Mouse (Mus musculus) heart, adult 18-20 months (tissue): ENCODE data around the gene Pygm. TPM values are rescaled to one million over a fixed set of nuclear protein-coding genes. Genes with fewer than 3 reads are reported as not detected.

Experiments
- DNase-seq, 2 experiments: peaks; one replicate each; pipeline ENCODE4 v3.0.0; 2021 to 2022; ENCODE audit warnings: mixed read lengths in 1 of 2
- total RNA-seq, 2 experiments: library from RNA; stranded (reverse); gene quantifications; 2 replicates each; pipeline ENCODE4 v1.2.3; 2021

Pygm gene
- total RNA-seq, 2 experiments from 2014 or later = 1,224 to 1,269 TPM

DNA sequence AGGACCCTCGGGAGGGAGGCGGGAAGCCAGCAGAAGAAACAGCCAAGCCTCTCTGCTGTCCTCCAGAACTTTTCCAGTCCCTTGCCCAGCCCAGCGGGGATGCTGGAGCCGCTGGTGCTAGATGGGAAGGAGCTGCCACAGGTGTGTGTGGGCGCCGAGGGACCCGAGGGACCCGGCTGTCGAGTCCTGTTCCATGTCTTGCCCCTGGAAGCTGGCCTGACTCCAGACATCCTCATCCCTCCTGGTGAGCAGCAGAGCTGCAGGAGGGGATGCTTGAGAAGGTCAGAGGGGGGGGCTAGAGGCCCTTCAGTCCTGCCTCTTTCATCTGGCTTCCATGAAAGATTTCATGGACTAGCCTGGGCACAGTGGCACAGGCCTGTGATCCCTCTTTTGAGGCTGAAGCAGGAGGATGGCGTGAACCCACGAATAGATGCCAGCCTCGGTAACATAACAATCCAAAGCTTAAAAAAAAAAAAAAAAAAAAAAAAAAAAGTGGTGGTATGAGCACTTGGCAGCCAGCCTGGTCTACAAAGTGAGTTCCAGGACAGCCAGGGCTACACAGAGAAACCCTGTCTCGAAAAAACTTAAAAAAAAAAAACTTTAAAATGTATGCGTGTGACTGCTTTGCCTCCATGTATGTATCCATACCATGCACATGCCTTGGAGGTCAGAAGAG lies 32.6 kb upstream of the Pygm start:
- no peak for DNase-seq

DNA sequence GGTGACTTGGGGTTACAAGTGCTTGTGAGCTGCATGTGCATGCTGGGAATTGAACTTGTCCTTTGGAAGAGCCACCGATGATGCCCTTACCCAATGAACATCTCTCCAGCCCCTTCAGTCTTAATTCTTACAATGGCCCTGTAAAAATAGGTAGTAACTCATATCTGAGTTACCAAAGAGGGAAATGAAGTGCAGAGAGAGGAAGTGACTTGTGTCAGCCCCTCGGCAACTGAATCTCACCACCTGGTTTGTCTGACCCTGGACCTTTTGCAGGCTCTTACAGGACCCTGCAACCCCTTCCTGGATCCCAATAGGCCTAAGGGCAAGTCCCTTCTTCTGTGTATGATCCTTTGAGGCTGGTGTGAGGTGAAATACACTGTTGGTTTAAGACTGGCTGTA lies 32.1 kb upstream of the Pygm start:
- no peak for DNase-seq

DNA sequence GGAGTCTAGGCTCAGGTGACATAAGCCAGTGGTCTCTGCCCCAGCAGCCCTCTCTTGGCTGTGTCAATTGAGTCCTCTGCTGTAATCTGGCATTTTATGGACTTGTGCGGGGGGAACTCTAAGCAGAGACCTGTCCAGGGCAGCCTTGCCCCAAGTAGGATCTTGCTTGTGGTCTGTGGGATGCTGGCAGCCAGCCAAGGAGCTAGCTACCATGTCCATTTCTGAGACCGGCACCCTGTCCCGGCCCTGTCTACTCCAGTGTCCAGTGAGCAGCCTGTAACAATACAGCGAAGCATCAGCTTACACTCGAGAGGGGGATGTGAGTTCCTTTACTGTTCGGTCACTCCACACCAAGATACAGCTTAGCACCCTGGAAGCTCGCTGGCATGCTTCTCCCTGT lies 30.2 kb upstream of the Pygm start:
- no peak for DNase-seq

DNA sequence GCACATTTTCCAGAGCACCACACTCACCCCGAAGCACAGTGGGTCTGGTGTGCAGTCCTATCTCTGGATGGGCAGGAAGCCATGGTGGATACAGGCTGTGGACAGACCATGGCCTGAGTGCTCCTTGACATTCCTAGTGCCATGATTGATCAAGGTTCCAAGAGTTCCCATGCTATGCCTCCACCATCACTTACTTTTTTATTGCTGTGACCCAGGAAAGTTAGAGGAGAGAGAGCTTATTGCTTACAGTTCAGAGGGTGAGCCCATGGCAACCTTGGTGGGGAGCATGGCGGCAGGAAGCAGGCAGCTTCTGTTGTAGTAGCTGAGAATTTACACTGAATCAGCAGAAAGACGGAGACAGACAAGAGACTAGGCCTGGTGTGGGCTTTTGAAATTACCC lies 22.9 kb upstream of the Pygm start:
- no peak for DNase-seq

DNA sequence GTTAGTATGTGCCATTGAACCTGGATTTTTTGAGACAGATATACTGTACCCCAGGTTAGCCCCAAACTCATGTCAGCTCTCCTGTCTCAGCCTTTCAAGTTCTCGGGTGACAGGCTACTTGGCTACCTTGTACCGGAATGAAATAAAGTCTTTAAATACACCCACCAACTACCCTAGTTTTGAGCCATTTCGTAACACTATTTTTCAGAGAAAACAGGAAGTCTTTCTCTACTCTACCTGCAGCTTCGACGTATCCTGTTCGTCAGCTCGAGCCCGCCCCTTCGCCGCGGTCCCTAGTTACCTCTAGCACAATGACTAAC lies 21.1 kb upstream of the Pygm start:
- DNase-seq = no peak

DNA sequence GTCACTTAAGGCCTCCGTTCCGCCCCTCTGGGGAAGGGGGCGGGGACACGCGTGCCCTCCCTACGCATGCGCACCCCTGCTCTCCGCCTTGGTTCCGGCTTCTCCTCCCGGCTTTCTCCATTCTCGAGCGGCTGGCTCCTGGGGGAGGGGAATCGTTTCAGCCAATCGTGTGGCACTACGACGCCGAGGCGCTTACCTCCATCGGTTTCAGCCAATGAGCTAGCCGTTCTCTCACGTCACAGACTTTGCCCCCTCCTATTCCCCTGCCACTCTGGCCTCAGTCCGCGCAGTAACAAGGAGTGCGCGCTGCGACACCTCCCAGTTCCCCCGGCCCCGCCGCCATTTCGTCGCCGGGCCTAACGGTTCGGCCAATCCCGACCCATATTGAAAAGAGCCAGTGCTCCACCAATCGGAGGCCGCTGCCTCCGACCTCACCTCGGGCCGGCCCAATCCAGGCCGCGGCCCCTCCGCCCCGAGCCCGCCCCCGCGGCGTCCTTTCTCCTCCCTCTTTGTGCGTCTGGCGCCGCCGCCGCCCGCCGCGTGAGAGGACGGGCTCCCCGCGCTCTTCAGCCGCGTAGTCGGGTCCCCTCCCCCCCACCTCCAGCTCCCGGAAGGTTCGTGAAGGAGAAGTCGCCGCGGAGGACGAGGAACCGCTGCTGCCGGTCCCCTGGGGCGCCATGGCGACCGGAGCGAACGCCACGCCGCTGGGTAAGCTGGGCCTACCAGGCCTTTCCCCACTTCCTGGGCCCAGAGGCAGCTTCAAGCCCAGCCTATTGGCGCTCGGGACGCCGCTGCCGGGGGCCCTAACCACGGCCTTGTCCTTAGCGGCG lies 20.6 kb upstream of the Pygm start, which contains the start of gene Sf1:
TSS of gene Sf1 (plus strand) at position 280 of the 830 bp plus-strand sequence.
- peak; percentile 99 to 100 for DNase-seq

DNA sequence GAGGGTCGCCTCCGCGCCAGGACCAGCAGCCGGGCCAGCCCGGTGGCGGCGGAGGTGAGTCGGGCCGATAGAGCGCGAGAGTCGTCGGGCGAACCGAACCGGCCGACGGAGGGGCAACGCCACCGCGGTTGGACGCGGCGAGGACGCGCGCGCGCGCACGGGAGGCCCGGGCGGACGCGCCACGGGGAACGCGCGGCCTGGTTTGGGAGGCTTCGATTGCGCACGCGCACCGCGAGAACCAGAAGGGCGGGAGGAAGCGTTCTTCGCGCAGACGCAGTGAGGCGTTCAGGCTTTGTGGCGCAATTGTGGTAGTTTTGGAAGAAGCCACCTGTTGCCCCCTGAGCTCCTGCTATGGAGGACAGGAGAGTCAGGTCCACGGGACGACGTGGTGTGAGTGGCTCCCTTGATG lies 19.9 kb upstream of the Pygm start:
- DNase-seq = peak; percentile 94 to 95

DNA sequence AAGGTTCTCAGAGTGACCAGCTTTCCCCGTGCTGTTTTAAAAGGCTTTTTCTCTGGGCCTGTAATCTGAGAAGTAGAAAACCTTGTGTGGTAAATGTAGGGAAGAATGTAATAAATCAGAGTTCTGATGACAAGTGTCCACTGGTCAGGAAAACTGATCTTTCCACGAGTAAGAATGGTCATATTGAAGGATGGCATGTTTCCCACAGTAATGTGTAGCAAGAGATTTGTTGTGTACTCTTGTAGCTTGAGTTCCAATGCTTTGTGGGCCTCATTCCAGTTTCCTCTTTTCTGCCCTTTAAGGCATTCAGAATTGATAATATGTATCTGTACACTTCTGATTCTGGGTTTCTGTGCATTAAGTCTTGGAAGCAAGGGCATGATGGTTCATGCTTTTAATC lies 19.4 kb upstream of the Pygm start:
- DNase-seq = no peak

DNA sequence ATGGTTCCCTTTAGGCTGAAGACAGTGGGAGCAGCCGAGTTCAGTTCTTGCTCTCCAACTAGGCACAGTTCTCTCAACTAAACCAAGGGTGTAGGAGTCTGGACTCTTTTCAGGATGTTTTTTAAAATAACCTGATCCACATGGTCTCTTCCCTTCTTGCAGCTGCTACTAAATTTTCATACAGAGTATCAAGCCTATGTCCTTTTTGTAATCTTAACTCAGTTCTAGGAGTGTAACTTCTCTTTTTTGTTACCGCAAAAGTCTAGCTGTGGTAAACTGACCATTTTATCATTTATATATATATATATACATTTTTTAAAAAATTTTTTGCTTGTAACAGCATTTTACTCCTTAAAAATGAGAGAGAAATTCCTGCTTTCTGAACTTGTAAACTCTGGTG lies 14.0 kb upstream of the Pygm start:
- DNase-seq = no peak

DNA sequence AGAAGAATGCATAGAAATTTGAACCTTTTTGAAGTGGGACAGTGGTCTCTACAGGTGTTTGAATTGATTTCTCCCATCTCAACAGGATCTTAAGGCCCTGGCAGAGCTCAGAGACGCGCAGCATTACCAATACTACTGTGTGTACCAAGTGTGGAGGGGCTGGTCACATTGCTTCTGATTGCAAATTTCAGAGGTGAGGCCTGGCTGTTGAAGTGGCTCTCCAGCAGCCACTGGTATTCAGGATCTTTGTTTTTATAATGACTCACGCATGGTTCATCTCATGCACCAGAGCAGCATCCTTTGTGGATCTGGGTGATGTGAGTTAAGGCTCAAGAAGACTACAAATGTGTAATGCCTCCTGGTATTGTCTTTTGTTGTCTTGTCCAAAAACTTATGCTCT lies 11.8 kb upstream of the Pygm start:
- DNase-seq = no peak

DNA sequence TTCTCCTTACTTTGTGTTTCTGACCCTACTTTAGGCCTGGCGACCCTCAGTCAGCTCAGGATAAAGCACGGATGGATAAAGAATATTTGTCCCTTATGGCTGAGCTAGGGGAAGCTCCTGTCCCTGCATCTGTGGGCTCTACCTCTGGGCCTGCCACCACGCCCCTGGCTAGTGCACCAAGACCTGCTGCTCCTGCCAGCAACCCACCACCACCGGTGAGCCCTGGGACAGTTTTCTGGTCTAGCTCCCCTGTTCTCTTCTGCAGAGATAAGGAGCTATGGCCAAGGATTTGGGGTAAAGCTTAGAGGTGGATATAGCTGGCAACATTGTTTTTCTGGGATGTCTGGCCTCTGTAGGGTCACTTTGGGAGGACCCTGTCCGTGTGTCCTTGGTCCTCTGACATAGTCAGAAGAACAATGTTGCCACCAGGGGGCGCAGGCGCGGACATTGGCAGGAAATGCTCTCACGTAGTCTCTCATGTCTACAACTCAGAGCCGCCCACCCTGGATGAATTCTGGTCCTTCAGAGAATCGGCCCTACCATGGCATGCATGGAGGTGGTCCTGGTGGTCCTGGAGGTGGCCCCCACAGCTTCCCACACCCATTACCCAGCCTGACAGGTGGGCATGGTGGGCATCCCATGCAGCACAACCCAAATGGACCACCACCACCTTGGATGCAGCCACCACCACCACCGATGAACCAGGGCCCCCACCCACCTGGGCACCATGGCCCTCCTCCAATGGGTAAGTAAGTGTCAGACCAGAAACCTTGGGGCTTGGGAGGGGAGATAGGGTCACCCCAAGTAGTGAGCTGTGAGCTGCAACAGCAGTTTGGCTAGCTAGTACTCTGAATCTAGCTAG lies 10.4 kb upstream of the Pygm start:
- DNase-seq = peak; percentile 75 to 94

DNA sequence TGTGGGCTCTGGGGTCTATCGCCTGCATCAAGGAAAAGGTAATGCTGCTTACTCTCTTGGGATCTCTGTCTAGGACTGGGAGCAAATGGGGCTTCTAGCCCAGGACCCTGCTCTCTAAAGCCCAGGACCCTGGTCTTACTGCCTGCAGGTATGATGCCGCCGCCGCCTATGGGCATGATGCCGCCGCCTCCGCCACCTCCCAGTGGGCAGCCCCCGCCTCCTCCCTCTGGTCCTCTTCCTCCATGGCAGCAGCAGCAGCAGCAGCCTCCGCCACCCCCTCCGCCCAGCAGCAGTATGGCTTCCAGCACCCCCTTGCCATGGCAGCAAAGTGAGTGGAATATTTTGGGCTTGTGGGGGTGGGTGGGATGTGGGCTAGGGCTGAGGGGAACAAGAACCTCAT lies 9.6 kb upstream of the Pygm start:
- no peak for DNase-seq

DNA sequence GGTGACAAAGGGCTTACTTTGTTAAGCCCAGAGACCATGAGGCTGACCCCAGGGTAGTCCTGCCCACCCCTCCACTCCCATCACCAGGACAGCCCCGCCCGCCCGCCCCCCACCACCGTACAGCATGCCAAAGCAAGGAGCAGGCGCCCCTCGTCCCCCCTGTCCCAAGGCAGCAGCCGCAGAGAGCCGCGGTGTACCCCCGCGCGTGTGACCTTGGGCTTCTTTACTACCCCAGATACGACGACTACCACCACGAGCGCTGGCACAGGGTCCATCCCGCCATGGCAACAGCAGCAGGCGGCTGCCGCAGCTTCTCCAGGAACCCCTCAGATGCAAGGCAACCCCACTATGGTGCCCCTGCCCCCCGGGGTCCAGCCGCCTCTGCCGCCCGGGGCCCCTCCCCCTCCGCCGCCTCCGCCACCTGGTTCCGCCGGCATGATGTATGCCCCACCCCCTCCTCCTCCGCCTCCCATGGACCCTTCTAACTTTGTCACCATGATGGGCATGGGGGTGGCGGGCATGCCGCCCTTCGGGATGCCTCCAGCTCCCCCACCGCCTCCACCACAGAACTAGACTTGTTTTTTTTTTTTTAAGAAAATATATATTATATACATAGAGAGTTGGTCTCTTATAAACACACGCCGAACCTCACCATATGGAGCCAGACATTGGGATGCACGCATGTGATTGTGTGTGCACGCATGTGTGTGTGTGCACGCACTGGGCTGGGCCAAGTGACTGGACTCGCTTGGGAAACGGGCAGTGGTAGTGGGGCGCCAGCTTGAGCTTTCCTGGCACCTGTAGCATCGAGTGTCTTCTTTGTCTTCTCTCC lies 8.6 kb upstream of the Pygm start:
- DNase-seq = no peak

DNA sequence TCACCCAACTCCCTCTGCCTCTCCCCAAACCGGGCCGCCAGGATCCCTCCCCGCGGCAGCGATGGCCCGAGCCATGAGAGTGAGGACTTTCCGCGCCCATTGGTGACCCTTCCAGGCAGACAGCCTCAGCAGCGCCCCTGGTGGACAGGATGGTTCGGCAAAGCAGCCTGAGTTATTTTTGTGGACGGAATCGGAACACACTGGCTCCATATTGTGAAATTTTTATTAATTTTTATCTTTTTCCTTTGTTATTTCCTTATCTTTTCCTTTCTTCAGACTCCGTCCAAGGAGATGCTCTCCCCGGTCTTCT lies 8.0 kb upstream of the Pygm start:
- peak; percentile 46 to 71 for DNase-seq

DNA sequence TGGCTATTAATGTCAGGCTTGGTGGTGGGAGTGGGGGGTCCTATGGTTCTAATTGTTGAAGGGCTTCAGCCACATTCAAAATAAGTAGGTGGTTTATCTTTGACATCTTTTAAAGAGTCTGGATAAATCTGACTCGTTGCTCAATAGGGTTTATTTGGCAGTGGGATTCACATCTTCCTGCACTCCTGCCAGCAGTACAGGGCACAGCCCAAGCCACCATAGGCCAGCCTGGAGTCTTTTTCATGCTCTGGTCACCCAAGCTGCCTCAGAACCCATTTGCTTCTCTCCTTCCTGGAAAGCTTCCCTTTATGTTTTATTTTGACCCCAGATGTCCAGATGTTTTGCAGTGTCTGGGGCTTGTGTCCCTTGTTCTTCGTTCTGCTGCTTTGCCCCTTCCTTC lies 7.6 kb upstream of the Pygm start:
- DNase-seq = no peak

DNA sequence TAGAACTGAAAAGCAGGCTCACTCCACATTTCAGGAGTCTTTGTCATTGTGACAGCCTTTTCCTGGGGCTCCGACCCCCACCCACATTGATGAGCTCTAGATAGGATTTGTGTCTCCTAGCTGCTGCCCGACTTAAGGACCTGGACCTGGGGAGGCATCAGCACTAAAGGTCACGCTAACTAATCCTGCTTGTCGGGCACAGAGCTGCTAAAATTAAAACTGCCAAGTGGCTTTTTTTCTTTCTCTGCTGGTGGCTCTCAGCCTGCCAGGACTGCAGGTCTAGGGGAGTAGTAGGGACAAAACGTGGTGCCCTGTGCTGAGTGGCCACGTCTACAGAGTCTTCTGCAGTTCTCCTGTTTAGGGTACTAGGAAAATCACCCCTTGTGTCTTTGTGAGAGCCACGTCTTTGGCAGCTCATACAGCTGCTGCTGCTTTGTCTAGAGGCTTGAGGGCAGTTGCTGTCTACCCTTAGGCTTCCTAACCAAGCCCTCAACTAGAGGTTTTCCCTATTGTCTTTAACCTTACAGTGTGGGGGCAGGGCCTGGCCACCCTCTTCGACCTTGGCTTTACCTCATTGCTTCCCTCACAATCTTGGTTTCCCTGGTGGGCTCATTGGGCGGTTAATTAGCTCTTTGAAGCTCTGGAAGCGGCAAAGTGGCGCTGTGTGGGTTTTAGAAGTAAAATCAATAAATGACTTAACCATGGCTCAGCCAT lies 6.7 kb upstream of the Pygm start:
- peak in 1 of 2 experiments; percentile 52 for DNase-seq

DNA sequence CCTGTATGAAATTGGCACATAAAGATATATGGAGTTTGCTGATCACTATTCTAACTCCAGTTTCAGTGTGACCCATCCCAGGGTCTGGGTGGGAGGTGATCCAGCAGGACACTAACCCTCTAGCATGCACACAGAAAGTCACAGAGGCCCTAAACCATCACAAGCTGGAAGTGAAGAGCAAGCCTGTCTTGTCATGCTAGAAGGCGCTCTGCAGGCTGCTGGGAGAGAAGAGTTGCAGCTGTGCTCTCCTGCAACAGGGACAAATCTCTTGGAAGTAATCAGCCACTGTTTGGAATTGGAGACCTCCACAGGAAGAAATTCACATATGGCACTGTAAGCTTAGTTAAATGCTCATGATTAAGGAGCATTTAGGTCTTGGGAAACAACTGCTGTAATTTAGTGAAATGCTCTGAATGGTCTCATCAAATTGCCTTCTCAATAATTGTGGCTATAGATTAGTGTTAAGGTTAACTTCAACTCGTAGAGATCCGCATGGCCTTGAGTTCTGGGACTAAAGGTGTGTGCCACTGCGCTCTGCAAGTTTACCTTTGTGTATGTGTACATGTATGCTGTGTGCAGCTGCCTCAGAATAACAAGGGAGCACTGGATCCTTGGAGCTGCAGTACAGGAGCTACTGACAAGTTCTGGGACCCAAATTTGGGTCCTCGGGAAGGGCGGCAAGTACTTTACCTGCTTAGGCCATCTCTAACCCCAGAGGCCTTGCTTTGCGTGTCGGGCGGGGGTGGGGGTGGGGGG lies 3.6 kb upstream of the Pygm start:
- DNase-seq = no peak

DNA sequence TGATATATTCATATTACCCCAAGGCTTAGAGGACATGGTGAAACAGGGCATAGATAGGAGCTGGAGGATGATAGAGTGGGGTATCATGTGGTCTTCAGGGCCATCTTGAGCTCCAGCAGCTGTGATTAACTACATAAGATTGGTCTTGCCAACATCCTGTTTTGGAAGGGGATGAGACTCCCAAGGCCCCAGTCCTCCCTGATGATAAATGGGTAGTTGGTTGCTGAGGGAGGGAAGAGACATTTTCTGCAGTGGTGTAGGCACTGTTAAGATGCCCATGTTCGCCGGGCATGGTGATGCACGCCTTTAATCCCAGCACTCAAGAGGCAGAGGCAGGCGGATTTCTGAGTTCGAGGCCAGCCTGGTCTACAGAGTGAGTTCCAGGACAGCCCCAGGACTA lies 3.0 kb upstream of the Pygm start:
- no peak for DNase-seq

DNA sequence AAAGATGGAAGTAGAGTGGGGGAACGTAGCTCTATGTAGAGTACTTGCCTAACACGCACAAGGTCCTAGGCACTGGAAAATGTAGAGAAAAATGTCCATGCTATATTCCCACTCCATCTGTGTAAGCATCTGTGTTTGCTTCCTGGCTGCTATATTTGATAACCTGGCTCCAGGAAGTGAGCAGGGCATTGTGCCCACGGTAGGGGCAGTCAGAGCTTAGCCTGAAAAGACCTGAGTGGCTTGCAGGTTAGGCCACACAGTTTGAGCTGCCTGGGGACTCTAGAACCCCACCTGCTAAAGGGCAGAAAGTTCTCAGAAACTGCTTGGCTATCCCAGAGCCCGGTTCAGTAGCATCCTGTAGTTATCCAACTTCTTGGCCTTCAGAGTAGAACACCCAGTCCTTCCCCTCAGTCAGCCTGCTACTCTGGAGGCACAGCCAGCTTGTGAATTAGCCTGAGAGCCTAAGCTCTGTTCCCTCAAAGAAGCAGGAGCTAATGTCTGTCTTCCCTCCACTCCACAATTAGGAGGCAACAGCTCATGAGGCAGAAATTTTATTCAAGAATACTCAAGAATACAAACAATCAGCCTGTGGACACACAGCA lies 1.8 kb upstream of the Pygm start:
- DNase-seq = no peak

DNA sequence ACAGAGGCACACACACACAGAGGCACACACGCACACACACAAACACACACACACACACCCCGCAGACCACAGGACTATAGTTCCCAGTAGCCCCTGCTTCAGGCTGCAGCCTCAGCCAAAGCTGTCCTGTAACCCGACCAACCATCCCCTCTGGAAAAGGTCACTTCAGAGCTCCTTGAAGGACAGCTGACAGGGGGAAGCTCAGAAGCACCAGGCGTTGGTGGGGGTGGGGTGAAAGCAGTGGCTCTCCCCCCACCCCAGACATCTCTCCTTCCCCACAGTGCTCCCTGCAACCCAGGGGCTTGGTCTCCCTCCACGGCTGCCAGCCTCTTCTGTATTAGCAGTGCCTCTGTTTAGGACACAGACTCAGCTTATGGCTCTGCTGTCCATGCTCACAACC lies 729 bp upstream of the Pygm start:
- DNase-seq = no peak
